Mouse (Mus musculus): ENCODE measurements at regions not wholly inside any gene's neighbourhood (a gene's known extent, or its start where the extent isn't known, plus 50 kb on each side); places are given as distances from the start of the nearest gene placed in this dataset.
"Not testable (repeated sequence)": the region's sequence is repeated elsewhere in the genome, so short reads cannot be mapped to it uniquely, and the experiment has no call there.

- ATAC-seq (replicated peaks; ENCODE audit: poor library complexity), result no peak
Measured at GRCm38 (mm10) chr3:124092404-124093121, 228.1 kb upstream of the Tram1l1 start.

- ATAC-seq (replicated peaks; ENCODE audit: poor library complexity), result no peak
Measured at GRCm38 (mm10) chr3:124113995-124114394, 206.7 kb upstream of the Tram1l1 start.

GRCm38 (mm10) chr3:124156255-124156654, 164.4 kb upstream of the Tram1l1 start:
- no peak for ATAC-seq (replicated peaks; ENCODE audit: poor library complexity)

DNA sequence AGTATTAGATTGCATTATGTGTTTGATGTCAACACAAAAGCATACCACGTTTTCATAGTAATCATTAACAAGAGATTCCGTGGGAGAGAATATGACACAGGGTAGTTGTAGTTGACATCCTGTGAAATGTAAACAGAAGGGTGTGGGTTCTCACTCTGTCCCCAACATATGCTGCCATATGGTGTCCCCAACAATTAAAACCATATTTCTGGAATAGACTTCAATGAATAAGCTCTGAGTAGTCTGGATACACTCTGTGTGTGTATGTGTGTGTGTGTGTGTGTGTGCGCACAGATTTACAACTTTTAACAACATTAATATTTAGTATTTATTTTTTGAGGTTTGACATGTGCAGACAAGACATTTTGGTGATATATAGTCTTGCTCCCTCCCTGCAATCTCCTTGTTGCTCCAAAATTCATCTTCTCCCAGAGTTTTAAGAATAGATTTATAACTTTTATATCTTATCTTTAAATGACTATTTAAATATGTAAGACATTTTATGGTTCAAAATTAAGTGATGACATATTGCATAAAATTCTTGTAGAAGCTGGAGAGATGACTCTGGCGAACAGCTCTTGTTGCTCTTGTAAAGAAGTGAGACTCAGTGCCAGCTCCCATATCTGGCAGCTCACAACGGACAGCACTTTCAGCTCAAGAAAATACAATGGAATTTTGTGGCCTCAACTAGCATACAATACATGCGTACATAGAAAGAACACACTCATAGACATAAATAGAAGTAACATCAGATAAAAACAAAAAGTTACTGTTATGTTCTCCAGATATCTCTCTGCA, 162.6 kb upstream of the Tram1l1 start:
- no peak for ATAC-seq (replicated peaks; ENCODE audit: poor library complexity)

DNA sequence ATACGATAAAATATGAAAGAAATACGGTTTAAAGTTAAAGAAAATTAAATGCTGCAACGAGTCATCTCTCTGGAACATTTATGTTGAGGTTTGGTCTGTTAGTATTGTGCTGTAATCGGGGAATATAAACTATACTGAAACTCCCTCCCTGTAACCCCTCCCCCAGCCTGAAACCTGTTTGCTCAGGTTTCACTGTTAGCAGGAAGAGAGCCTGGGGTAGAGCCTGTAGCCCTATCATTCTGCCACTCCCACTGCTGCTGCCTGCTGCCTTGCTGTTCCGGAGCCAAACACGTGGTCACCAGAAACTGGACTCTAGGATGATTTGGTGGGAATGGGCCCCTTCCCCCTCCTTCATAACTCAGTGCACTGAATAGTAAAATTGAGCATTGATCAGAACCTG, 127.3 kb upstream of the Tram1l1 start:
- ATAC-seq (replicated peaks; ENCODE audit: poor library complexity), result not testable (repeated sequence)

GRCm38 (mm10) chr3:124200226-124200940, 120.3 kb upstream of the Tram1l1 start:
- not testable (repeated sequence) for ATAC-seq (replicated peaks; ENCODE audit: poor library complexity)

GRCm38 (mm10) chr3:124217131-124217530, 103.5 kb upstream of the Tram1l1 start:
- ATAC-seq (replicated peaks; ENCODE audit: poor library complexity), result no peak

GRCm38 (mm10) chr3:124225982-124226381, 94.7 kb upstream of the Tram1l1 start:
- ATAC-seq (replicated peaks; ENCODE audit: poor library complexity), result 0 out of 2 replicates have a peak, but pooled peaks have one; percentile 31

GRCm38 (mm10) chr3:124227701-124228100, 93.0 kb upstream of the Tram1l1 start:
- ATAC-seq (replicated peaks; ENCODE audit: poor library complexity), result no peak

- no peak for ATAC-seq (replicated peaks; ENCODE audit: poor library complexity)
Measured at GRCm38 (mm10) chr3:124240936-124241733, 79.5 kb upstream of the Tram1l1 start.

GRCm38 (mm10) chr3:124241734-124242006, 79.0 kb upstream of the Tram1l1 start:
- no peak for ATAC-seq (replicated peaks; ENCODE audit: poor library complexity)

DNA sequence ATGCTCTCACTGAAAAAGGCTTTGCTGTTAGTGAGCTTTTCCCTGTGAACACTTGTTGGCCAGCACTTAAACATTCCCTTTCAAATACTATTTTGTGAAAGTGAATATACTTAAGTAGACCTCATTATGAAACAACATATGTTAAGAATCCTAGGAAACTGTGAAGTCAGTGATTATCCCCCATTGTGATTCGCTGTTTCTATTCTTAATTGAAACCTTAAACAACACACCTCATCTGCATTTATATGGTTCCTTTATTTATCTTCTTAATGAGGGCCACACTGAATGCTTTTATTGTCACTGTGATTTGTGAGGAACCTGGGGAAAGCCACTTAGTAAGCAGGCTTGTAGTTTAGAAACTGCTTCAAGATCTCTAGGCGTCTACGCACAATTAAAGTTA, 58.5 kb upstream of the Tram1l1 start:
- no peak for ATAC-seq (replicated peaks; ENCODE audit: poor library complexity)

DNA sequence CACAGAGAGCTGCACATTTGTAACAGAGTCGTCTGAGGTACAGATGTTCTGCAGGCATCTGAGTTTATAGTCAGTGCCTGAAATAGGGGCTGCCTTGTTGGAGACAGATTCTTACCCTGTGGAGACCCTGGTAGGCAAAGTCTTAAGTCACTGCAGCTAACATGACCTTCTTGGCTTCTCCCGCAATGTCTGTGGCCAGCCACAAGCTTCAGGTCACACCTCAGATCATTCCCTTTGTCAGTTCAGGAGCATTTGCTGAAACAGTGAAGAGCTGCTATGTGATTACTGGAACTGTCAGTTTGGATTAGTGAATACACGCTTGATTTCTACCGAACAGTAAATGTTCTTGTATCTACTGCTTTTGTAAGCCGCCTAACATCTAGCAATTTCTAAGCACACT, 53.8 kb upstream of the Tram1l1 start:
- ATAC-seq (replicated peaks; ENCODE audit: poor library complexity), result no peak

DNA sequence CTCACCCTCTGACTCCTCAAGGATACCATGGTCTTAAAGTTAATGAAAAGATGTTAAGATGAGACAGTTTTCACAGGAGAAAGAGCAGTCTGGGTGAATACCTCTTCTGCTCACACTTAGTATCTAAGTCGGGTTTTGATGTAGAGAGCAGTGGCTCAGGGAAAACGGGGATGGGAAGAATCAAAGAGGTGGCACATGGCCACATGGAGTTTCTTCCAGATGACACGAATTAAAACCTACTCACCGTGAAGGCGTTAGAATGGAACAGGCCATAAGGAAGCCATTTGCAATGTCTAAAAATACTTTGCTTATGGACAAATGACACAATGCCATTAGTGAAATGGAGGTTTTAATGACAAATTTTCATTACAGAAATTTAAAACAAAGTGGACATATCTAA, 50.1 kb upstream of the Tram1l1 start:
- ATAC-seq (replicated peaks; ENCODE audit: poor library complexity), result no peak
